Mouse (Mus musculus) T-cell, adult 2 months (primary cell): ENCODE results near the gene Pde9a.

Experiments used
- DNase-seq: peaks from one replicate; pipeline ENCODE4 v3.0.0; 2022; ENCODE audit warnings: low spot score

The Pde9a gene

DNA sequence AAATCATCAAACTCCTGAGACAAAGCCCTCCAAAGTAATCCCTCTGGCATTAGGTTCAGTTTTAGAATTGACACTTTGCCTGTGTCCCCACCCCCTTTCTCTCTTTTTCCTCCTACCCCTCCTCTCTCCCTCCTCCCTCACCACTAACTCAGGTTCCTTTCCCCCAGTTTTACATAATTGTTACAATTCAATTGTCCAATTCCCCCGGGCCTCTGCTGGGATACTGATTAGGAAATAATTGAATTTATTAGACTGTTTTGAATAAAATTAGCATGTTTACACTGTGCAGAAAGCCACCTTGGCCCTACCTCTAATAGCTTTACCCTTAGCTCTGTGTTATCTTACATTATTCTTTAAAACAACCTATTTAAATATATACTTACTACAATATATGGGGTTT, 128.7 kb downstream of the Pde9a start:
- no peak for DNase-seq

DNA sequence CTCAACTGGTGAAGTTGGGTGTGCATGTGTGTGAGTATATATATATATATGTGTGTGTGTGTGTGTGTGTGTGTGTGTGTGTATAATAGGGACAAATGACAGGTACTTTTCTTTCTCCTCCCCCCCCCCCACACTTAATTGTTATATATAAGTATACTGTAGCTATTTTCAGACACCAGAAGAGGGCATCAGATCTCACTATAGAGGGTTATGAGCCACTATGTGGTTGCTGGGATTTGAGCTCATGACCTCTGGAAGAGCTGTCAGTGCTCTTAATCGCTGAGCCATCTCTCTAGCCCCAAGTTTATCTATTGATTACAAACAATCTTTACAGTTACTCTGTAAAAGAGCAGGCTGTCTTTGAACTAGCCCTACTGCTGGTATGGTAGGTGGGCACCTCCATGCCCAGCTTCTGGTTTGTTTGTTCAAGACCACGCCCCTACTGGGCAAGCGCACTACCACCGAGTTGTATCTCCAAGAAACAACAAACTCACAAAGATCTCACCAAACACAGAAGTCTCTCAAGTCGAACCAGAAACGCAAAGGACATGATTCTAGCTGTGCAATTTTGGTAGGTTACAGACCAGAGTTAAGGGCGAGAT, 133.4 kb downstream of the Pde9a start:
- DNase-seq = no peak

DNA sequence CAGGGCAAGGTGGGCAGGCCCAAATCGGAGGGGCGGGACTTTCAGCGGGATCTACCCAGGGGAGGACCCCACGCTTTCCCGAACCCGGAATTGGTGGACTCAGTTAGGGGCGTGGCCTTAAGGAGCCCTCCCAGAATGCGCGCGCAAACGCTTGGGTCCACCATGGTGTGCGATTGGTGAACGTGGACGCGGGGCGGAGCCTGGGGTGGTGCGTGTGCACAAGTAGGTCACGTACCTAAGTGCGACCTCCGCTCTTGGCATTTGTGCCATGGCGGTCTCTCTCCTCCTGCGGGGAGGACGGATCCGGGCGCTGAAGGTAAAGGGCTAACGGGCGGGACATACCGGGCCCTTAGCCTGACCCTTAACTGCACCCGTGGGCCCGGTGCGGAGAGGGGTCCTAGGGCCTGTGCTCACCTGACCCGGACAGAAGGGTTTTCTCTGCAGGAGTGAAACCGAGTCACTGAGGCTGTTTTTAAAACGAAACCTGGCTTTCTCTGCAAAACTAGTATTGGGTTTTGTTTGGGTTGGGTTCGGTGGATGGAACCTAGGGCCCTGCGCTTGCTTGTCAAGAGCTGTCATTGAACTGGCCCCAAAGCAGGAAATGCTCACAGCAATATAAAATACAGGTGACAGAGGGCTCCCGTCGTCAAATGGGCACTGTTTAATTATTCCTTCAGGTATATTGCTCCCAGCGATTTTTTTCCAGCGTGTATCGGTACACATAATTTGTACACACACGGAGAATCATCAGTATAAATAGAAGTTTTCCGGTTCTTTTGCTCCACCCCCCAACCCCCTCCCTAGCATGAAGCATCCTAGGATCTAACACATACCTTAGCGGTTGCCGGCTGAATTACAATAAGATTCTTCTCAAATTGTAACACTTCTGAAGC, 134.2 kb downstream of the Pde9a start, which contains the start of the genes Wdr4 and Ndufv3:
Gene Wdr4, minus strand, starts transcription at position 35 of the 893 bp plus-strand sequence.
Gene Ndufv3, plus strand, starts transcription at position 170 of the 893 bp plus-strand sequence.
- DNase-seq = peak; percentile 99

DNA sequence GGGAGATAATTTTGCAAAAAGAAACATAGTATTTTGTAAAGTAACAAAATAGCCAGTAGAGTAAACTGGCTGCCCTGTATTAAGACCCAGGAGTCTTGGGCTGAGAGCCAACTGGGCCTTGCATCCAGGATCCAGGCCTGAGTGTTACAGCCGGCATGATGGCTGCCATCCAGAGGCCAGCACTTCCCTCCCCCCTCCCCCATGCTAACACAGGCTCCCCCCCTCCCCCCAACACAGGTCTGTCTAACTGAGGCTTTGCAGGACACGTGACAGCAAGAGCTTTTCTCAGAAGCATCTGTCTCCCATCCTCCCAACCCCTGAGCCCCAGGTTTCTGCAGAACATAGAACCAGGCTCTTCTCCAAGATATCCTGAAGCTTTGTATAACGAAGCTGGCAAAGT, 134.9 kb downstream of the Pde9a start:
- DNase-seq = no peak

DNA sequence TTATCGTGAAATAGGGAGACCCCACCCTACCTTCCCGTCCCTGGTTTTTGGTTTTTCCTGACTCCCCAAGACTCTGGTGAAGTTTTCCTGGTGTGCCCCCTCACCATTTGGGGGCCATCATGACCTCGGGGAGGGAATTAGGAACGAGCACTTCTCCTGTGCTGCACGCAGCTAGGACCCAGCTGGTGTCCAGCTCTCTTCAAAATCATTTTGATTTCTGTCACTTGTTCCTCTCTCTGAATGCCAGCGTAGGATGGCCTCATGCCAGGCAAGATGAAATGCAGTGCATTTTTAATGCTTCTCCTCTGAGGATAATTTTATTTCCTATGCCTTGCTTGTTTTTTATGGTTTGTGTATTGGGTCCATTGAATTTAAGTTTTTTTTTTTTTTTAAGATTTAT, 135.9 kb downstream of the Pde9a start:
- DNase-seq = no peak

DNA sequence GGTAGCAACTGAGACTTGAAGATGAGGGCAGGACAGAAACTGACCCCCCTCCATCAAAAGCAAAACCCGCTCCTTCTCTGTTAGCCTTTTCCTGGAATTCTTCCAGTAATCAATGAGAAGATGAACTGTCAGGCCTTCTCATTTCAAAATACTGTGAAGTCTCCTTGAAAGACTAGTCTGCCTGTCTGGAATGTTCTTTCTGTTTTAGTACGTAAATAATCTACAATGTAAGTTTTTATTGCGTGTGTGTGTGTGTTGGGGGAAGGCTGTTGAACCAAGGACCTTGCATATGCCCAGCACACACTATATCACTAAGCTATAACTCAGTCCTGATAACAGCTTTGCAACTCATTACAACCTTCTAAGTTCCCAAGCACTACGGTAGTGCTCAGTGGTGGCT, 139.1 kb downstream of the Pde9a start:
- no peak for DNase-seq

GRCm38 (mm10) chr17:31525816-31526215, 139.8 kb downstream of the Pde9a start:
- no peak for DNase-seq
